Mouse (Mus musculus) embryonic fibroblast, embryonic 13.5 days (primary cell): ENCODE data around the gene Pecam1.

Source experiments
- CTCF ChIP-seq: IDR thresholded peaks from 2 replicates; pipeline ENCODE4 v1.5.1; 2011; ENCODE audit warnings: mild to moderate bottlenecking, control low read depth, low read length, moderate library complexity, borderline replicate concordance; ENCODE audit not compliant: insufficient read depth
- POLR2A ChIP-seq: IDR thresholded peaks from 2 replicates; pipeline ENCODE4 v1.6.1; 2011; ENCODE audit warnings: low read depth, mild to moderate bottlenecking, control low read depth, low read length, moderate library complexity

DNA sequence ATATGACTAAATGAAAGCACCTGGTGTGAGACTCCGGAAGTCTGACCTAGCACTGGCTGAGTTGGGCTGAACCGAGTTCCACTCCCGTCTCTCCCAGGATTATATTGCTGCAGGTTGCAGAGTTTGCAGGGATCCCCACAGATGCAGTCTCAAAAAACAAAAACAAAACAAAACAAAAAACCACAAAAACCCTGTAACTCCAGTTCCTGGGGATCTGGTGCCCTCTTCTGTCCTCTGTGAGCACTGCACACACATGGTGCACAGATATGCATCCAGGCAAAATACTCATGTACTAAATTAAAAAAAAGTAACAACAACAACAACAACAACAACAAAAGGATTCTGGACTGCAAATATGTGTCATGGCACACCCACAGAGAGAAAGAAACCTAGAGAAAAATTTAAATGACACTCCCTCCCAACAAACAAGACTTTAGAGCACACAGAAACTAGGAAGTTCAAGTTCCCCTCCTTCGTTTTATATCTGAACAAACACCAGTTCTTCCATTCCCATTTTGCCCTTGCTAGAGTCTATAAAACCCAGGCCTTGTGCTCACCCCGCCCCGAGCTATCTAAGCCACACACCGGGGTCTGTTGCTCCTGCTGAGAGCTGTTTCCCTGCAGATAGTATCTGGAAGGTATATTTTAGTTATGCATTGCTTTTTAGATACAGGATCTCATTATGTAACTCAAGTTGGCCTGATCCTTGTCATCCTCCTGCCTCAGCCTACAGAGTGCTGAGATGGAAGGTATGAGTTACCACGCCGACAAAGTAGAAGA is 20.0 kb upstream of the Pecam1 start:
- TF ChIP-seq CTCF (no peak), POLR2A (no peak)
